Mouse (Mus musculus) lung, embryonic 14.5 days (tissue): ENCODE results near the gene Cryga. TPM values are rescaled to one million over a fixed set of nuclear protein-coding genes. Genes with fewer than 3 reads are reported as not detected.

ENCODE experiments used
- ATAC-seq: fragments of 200-750 bp; cut with Nextera tagmentation; 2 replicates; pipeline ENCODE4 v1.8.0; 2017; ENCODE audit warnings: mild to moderate bottlenecking, moderate TSS enrichment, moderate library complexity; ENCODE audit not compliant: insufficient read depth
- DNase-seq: peaks from one replicate; pipeline ENCODE4 v3.0.0-alpha.2; 2015
- H3K27ac ChIP-seq: fragments of 300-500 bp; sonication (generic); 2 replicates; pipeline ENCODE4 v1.5.1; 2014; ENCODE audit warnings: low read depth, mild to moderate bottlenecking, moderate library complexity
- H3K27me3 ChIP-seq: fragments of 300-500 bp; sonication (generic); 2 replicates; pipeline ENCODE4 v1.6.1; 2014; ENCODE audit warnings: low read length, control low read depth; ENCODE audit not compliant: insufficient read depth
- H3K36me3 ChIP-seq: fragments of 300-500 bp; sonication (generic); 2 replicates; pipeline ENCODE4 v1.6.1; 2014; ENCODE audit warnings: control low read depth; ENCODE audit not compliant: insufficient read depth
- H3K4me1 ChIP-seq: fragments of 300-500 bp; sonication (generic); 2 replicates; pipeline ENCODE4 v1.6.1; 2014; ENCODE audit warnings: antibody characterized with exemption, control low read depth; ENCODE audit not compliant: insufficient read depth
- H3K4me2 ChIP-seq: fragments of 300-500 bp; sonication (generic); 2 replicates; pipeline ENCODE4 v1.6.1; 2014; ENCODE audit warnings: mild to moderate bottlenecking
- H3K4me3 ChIP-seq: fragments of 300-500 bp; sonication (generic); 2 replicates; pipeline ENCODE4 v1.5.1; 2014; ENCODE audit warnings: low read depth, low read length
- H3K9ac ChIP-seq: fragments of 300-500 bp; sonication (generic); 2 replicates; pipeline ENCODE4 v1.6.1; 2014
- H3K9me3 ChIP-seq: fragments of 300-500 bp; sonication (generic); 2 replicates; pipeline ENCODE4 v1.6.1; 2016; ENCODE audit warnings: low read depth, low read length, control low read depth
- CTCF ChIP-seq: IDR thresholded peaks from 2 replicates; pipeline ENCODE4 v1.5.1; 2016; ENCODE audit warnings: antibody characterized with exemption, low read depth
- WGBS: fragments of 180-500 bp; shearing (Covaris S2); extraction: QIAGEN DNeasy Blood & Tissue Kit; methylation state at CpG from one replicate; pipeline ENCODE4 v1.1.7; 2014; 5-methylcytosine and 5-hydroxymethylcytosine counted together
- polyA plus RNA-seq: library from polyadenylated mRNA; unstranded; fragments of >200 nt; fragmentation: Nextera tagmentation; extraction: Ambion mirVana; gene quantifications from 2 replicates; pipeline ENCODE4 v1.2.1, GENCODE M21; 2014

Cryga gene
- polyA plus RNA-seq, 1 experiment from 2014 or later = not detected

GRCm38 (mm10) chr1:65130226-65130625 is 27.1 kb upstream of the Cryga start:
- TF ChIP-seq CTCF = no peak
- H3K4me1 ChIP-seq = no peaks in the 10 kb centered on the region
- H3K9me3 ChIP-seq = no peaks in the 10 kb centered on the region
- no peak overlapping the region for H3K9ac ChIP-seq
- H3K27ac ChIP-seq = no peak overlapping the region
- H3K4me3 ChIP-seq = no peak overlapping the region
- H3K4me2 ChIP-seq = no peak overlapping the region
- H3K36me3 ChIP-seq = no peaks in the 10 kb centered on the region
- ATAC-seq (no peak), DNase-seq (no peak)
- no peaks in the 10 kb centered on the region for H3K27me3 ChIP-seq
- WGBS = 63% methylated on average over 3 of the region's 3 CpGs

GRCm38 (mm10) chr1:65129634-65130180 is 26.5 kb upstream of the Cryga start:
- Histone ChIP-seq H3K4me2 (no peak overlapping the region), H3K9me3 (no peaks in the 10 kb centered on the region), H3K27me3 (no peaks in the 10 kb centered on the region), H3K27ac (no peak overlapping the region), H3K9ac (no peak overlapping the region), H3K4me3 (no peak overlapping the region), H3K4me1 (no peaks in the 10 kb centered on the region), H3K36me3 (no peaks in the 10 kb centered on the region)
- no peak for TF ChIP-seq CTCF
- 42% methylated on average over 3 of the region's 3 CpGs for WGBS
- ATAC-seq (no peak), DNase-seq (no peak)

- Histone ChIP-seq H3K9me3 (no peaks in the 10 kb centered on the region), H3K4me2 (peak within 1 kb of the TSS; percentile 39), H3K27me3 (no peaks in the 10 kb centered on the region), H3K4me3 (no peak within 1 kb of the TSS), H3K27ac (no peak within 1 kb of the TSS), H3K36me3 (no peaks in the 10 kb centered on the region), H3K4me1 (no peaks in the 10 kb centered on the region), H3K9ac (no peak within 1 kb of the TSS)
- TF ChIP-seq CTCF = no peak
- ATAC-seq = no peak
- 15% methylated on average over 9 of the region's 9 CpGs for WGBS
- no peak for DNase-seq
Measured at GRCm38 (mm10) chr1:65122574-65123372, 19.6 kb upstream of the Cryga start, which contains the start of gene D630023F18Rik. Gene D630023F18Rik, minus strand, starts transcription at chr1:65123214.

- no peak within 1 kb of the TSS for H3K4me2 ChIP-seq
- H3K9ac ChIP-seq = no peak within 1 kb of the TSS
- H3K4me3 ChIP-seq = no peak within 1 kb of the TSS
- no peak for TF ChIP-seq CTCF
- no peaks in the 10 kb centered on the region for H3K27me3 ChIP-seq
- H3K4me1 ChIP-seq = no peaks in the 10 kb centered on the region
- H3K27ac ChIP-seq = no peak within 1 kb of the TSS
- DNase-seq (no peak), ATAC-seq (no peak)
- no peaks in the 10 kb centered on the region for H3K9me3 ChIP-seq
- WGBS = 81% methylated on average over 1 of the region's 1 CpGs
- H3K36me3 ChIP-seq = no peaks in the 10 kb centered on the region
Measured at GRCm38 (mm10) chr1:65119438-65119837, 16.3 kb upstream of the Cryga start, which contains the start of gene Gm28845. Gene Gm28845, minus strand, starts transcription at chr1:65119558.

GRCm38 (mm10) chr1:65118150-65118913 is 15.2 kb upstream of the Cryga start:
- DNase-seq = no peak
- TF ChIP-seq CTCF = no peak
- Histone ChIP-seq H3K27me3 (no peaks in the 10 kb centered on the region), H3K36me3 (no peaks in the 10 kb centered on the region), H3K9me3 (no peaks in the 10 kb centered on the region), H3K4me3 (no peak overlapping the region), H3K4me2 (no peak overlapping the region), H3K9ac (no peak overlapping the region), H3K4me1 (no peaks in the 10 kb centered on the region), H3K27ac (no peak overlapping the region)
- WGBS = 67% methylated on average over 8 of the region's 8 CpGs
- ATAC-seq = no peak

GRCm38 (mm10) chr1:65113536-65114172 is 10.5 kb upstream of the Cryga start:
- Histone ChIP-seq H3K9me3 (no peaks in the 10 kb centered on the region), H3K4me3 (no peak overlapping the region), H3K27ac (no peak overlapping the region), H3K27me3 (no peaks in the 10 kb centered on the region), H3K9ac (no peak overlapping the region), H3K4me1 (no peaks in the 10 kb centered on the region), H3K36me3 (no peaks in the 10 kb centered on the region), H3K4me2 (no peak overlapping the region)
- TF ChIP-seq CTCF = no peak
- 81% methylated on average over 5 of the region's 5 CpGs for WGBS
- ATAC-seq (no peak), DNase-seq (peak; percentile 11)
